Mouse (Mus musculus) MEL (cell line): Measurements from ENCODE around the gene Fkbp1b. TPM values are rescaled to one million over a fixed set of nuclear protein-coding genes. Genes with fewer than 3 reads are reported as not detected.

ENCODE experiments used
- DNase-seq: peaks from one replicate; pipeline ENCODE4 v3.0.0; 2011; ENCODE audit warnings: low read depth, low spot score
- H3K27ac ChIP-seq: 2 replicates; pipeline ENCODE4 v1.5.1; 2012; ENCODE audit warnings: low read depth, mild to moderate bottlenecking, control low read depth, low read length, moderate library complexity; ENCODE audit not compliant: control insufficient read depth
- H3K27me3 ChIP-seq, 2 experiments: fragments of 150-350 bp in 1 of 2; sonication (generic) in 1 of 2; 2 replicates each; pipeline ENCODE4 v1.6.1; 2012; ENCODE audit warnings: low read length in 2 of 2, mild to moderate bottlenecking in 2 of 2, improper control_type of control experiment in 1 of 2, moderate library complexity in 1 of 2; ENCODE audit not compliant: insufficient read depth in 2 of 2, control insufficient read depth in 1 of 2
- H3K36me3 ChIP-seq, 2 experiments: 2 replicates each; pipeline ENCODE4 v1.6.1; 2012 to 2014; ENCODE audit warnings: low read length in 2 of 2, improper control_type of control experiment in 1 of 2, inconsistent platforms in 1 of 2, mild to moderate bottlenecking in 1 of 2; ENCODE audit not compliant: insufficient read depth in 2 of 2, control insufficient read depth in 1 of 2
- H3K4me1 ChIP-seq, 2 experiments: fragments of 150-350 bp in 1 of 2; sonication (generic) in 1 of 2; 2 replicates each; pipeline ENCODE4 v1.6.1; 2012; ENCODE audit warnings: low read length in 2 of 2, improper control_type of control experiment in 1 of 2, mild to moderate bottlenecking in 1 of 2; ENCODE audit not compliant: insufficient read depth in 2 of 2, control insufficient read depth in 1 of 2
- H3K4me3 ChIP-seq, 2 experiments: fragments of 150-350 bp in 1 of 2; sonication (generic) in 1 of 2; 2 replicates each; pipeline ENCODE4 v1.5.1; 2012; ENCODE audit warnings: low read depth in 2 of 2, low read length in 2 of 2, mild to moderate bottlenecking in 2 of 2, moderate library complexity in 2 of 2, control low read depth in 1 of 2, improper control_type of control experiment in 1 of 2; ENCODE audit not compliant: control insufficient read depth in 1 of 2, insufficient read depth in 1 of 2
- H3K79me2 ChIP-seq: 2 replicates; pipeline ENCODE4 v1.6.1; 2012; ENCODE audit warnings: mild to moderate bottlenecking, low read length, moderate library complexity; ENCODE audit not compliant: control insufficient read depth, poor library complexity, insufficient read depth
- H3K9ac ChIP-seq: 2 replicates; pipeline ENCODE4 v1.6.1; 2012; ENCODE audit warnings: low read depth, mild to moderate bottlenecking, control low read depth, low read length, moderate library complexity; ENCODE audit not compliant: control insufficient read depth, poor library complexity, severe bottlenecking
- H3K9me3 ChIP-seq: fragments of 150-350 bp; sonication (generic); replicated peaks from 2 replicates; pipeline ENCODE4 v1.6.1; 2012; ENCODE audit warnings: mild to moderate bottlenecking, low read length, improper control_type of control experiment, moderate library complexity; ENCODE audit not compliant: insufficient read depth
- BHLHE40 ChIP-seq: IDR thresholded peaks from 2 replicates; pipeline ENCODE4 v1.6.1; 2012; ENCODE audit warnings: low read depth, mild to moderate bottlenecking, inconsistent platforms, low read length, improper control_type of control experiment, borderline replicate concordance
- CHD1 ChIP-seq: IDR thresholded peaks from 2 replicates; pipeline ENCODE4 v1.6.1; 2012; ENCODE audit warnings: low read depth, mild to moderate bottlenecking, inconsistent platforms, low read length, improper control_type of control experiment
- CHD2 ChIP-seq: IDR thresholded peaks from 2 replicates; pipeline ENCODE4 v1.6.1; 2011; ENCODE audit warnings: low read length, improper control_type of control experiment
- CTCF ChIP-seq, 3 experiments: IDR thresholded peaks in 2 of 3; conservative IDR thresholded peaks in 1 of 3; 2 replicates each; pipeline ENCODE4 v1.5.1; 2011 to 2012; ENCODE audit warnings: low read length in 3 of 3, low read depth in 2 of 3, mild to moderate bottlenecking in 2 of 3, improper control_type of control experiment in 1 of 3, inconsistent platforms in 1 of 3, mixed read lengths in 1 of 3, moderate library complexity in 1 of 3; ENCODE audit not compliant: control insufficient read depth in 1 of 3, insufficient read depth in 1 of 3, poor library complexity in 1 of 3, severe bottlenecking in 1 of 3
- E2F4 ChIP-seq: IDR thresholded peaks from 2 replicates; pipeline ENCODE4 v1.6.1; 2011; ENCODE audit warnings: low read depth, low read length, improper control_type of control experiment, borderline replicate concordance
- ELF1 ChIP-seq: IDR thresholded peaks from 2 replicates; pipeline ENCODE4 v1.6.1; 2014; ENCODE audit warnings: low read depth, mild to moderate bottlenecking, inconsistent platforms, low read length, improper control_type of control experiment, moderate library complexity
- EP300 ChIP-seq, 2 experiments: IDR thresholded peaks; 2 replicates each; pipeline ENCODE4 v1.6.1; 2011; ENCODE audit warnings: improper control_type of control experiment in 2 of 2, low read length in 2 of 2, low read depth in 1 of 2, mild to moderate bottlenecking in 1 of 2
- ETS1 ChIP-seq: IDR thresholded peaks from 2 replicates; pipeline ENCODE4 v1.6.1; 2012; ENCODE audit warnings: low read depth, mild to moderate bottlenecking, inconsistent platforms, low read length, improper control_type of control experiment, moderate library complexity
- GABPA ChIP-seq: IDR thresholded peaks from 2 replicates; pipeline ENCODE4 v1.6.1; 2012; ENCODE audit warnings: low read depth, mild to moderate bottlenecking, inconsistent platforms, low read length, improper control_type of control experiment, moderate library complexity
- GATA1 ChIP-seq: IDR thresholded peaks from 2 replicates; pipeline ENCODE4 v1.6.1; 2011; ENCODE audit warnings: low read depth, low read length, improper control_type of control experiment
- HCFC1 ChIP-seq: IDR thresholded peaks from 2 replicates; pipeline ENCODE4 v1.6.1; 2012; ENCODE audit warnings: low read depth, mild to moderate bottlenecking, inconsistent platforms, low read length, improper control_type of control experiment, moderate library complexity
- JUND ChIP-seq: IDR thresholded peaks from 2 replicates; pipeline ENCODE4 v1.6.1; 2011; ENCODE audit warnings: low read depth, mild to moderate bottlenecking, improper control_type of control experiment, low read length
- KAT2A ChIP-seq: conservative IDR thresholded peaks from 2 replicates; pipeline ENCODE4 v1.6.1; 2012; ENCODE audit warnings: low read depth, low read length, improper control_type of control experiment, inconsistent platforms
- MAFK ChIP-seq: IDR thresholded peaks from 2 replicates; pipeline ENCODE4 v1.6.1; 2011; ENCODE audit warnings: low read depth, mild to moderate bottlenecking, low read length, improper control_type of control experiment, borderline replicate concordance
- MAX ChIP-seq: IDR thresholded peaks from 2 replicates; pipeline ENCODE4 v1.6.1; 2011; ENCODE audit warnings: low read length, improper control_type of control experiment
- MEF2A ChIP-seq: IDR thresholded peaks from 2 replicates; pipeline ENCODE4 v1.6.1; 2014; ENCODE audit warnings: low read depth, mild to moderate bottlenecking, inconsistent platforms, low read length, improper control_type of control experiment; ENCODE audit not compliant: poor library complexity, insufficient replicate concordance, severe bottlenecking; ENCODE audit errors: extremely low read depth
- MXI1 ChIP-seq: IDR thresholded peaks from 2 replicates; pipeline ENCODE4 v1.6.1; 2011; ENCODE audit warnings: mild to moderate bottlenecking, low read depth, low read length, improper control_type of control experiment
- MYB ChIP-seq: IDR thresholded peaks from 2 replicates; pipeline ENCODE4 v1.6.1; 2011; ENCODE audit warnings: mild to moderate bottlenecking, low read depth, low read length, improper control_type of control experiment
- MYC ChIP-seq: IDR thresholded peaks from 2 replicates; pipeline ENCODE4 v1.6.1; 2011; ENCODE audit warnings: low read depth, mild to moderate bottlenecking, low read length, improper control_type of control experiment, moderate library complexity
- NRF1 ChIP-seq: IDR thresholded peaks from 2 replicates; pipeline ENCODE4 v1.6.1; 2014; ENCODE audit warnings: low read depth, mild to moderate bottlenecking, inconsistent platforms, low read length, improper control_type of control experiment, moderate library complexity; ENCODE audit not compliant: poor library complexity, insufficient read depth, severe bottlenecking
- POLR2A ChIP-seq, 2 experiments: IDR thresholded peaks; 2 replicates each; pipeline ENCODE4 v1.6.1; 2011 to 2012; ENCODE audit warnings: low read length in 2 of 2, mild to moderate bottlenecking in 2 of 2, control low read depth in 1 of 2, improper control_type of control experiment in 1 of 2, low read depth in 1 of 2, moderate library complexity in 1 of 2; ENCODE audit not compliant: control insufficient read depth in 1 of 2, insufficient read depth in 1 of 2, poor library complexity in 1 of 2
- POLR2AphosphoS2 ChIP-seq: IDR thresholded peaks from 2 replicates; pipeline ENCODE4 v1.6.1; 2011; ENCODE audit warnings: low read length, improper control_type of control experiment
- POLR2AphosphoS5 ChIP-seq: IDR thresholded peaks from 2 replicates; pipeline ENCODE4 v1.6.1; 2012; ENCODE audit warnings: low read depth, borderline replicate concordance, mild to moderate bottlenecking, inconsistent platforms, low read length, moderate library complexity, mixed read lengths
- RAD21 ChIP-seq: IDR thresholded peaks from 2 replicates; pipeline ENCODE4 v1.6.1; 2011; ENCODE audit warnings: mild to moderate bottlenecking, low read depth, low read length, improper control_type of control experiment
- RCOR1 ChIP-seq: IDR thresholded peaks from 2 replicates; pipeline ENCODE4 v1.6.1; 2012; ENCODE audit warnings: low read depth, mild to moderate bottlenecking, inconsistent platforms, low read length, improper control_type of control experiment
- SIN3A ChIP-seq: IDR thresholded peaks from 2 replicates; pipeline ENCODE4 v1.6.1; 2012; ENCODE audit warnings: low read length, improper control_type of control experiment, inconsistent platforms
- SMC3 ChIP-seq: IDR thresholded peaks from 2 replicates; pipeline ENCODE4 v1.6.1; 2011; ENCODE audit warnings: low read depth, low read length, improper control_type of control experiment
- TAL1 ChIP-seq: IDR thresholded peaks from 2 replicates; pipeline ENCODE4 v1.6.1; 2012; ENCODE audit warnings: mild to moderate bottlenecking, inconsistent platforms, low read length, moderate library complexity, mixed read lengths
- TBP ChIP-seq: IDR thresholded peaks from 2 replicates; pipeline ENCODE4 v1.8.0; 2011; ENCODE audit warnings: low read depth, low read length, improper control_type of control experiment
- TCF12 ChIP-seq: IDR thresholded peaks from 2 replicates; pipeline ENCODE4 v1.6.1; 2014; ENCODE audit warnings: low read depth, mild to moderate bottlenecking, inconsistent platforms, low read length, improper control_type of control experiment, moderate library complexity
- UBTF ChIP-seq: IDR thresholded peaks from 2 replicates; pipeline ENCODE4 v1.6.1; 2012; ENCODE audit warnings: low read depth, mild to moderate bottlenecking, inconsistent platforms, low read length, improper control_type of control experiment, moderate library complexity, borderline replicate concordance; ENCODE audit not compliant: insufficient read depth
- USF1 ChIP-seq: IDR thresholded peaks from 2 replicates; pipeline ENCODE4 v1.6.1; 2014; ENCODE audit warnings: low read depth, mild to moderate bottlenecking, inconsistent platforms, low read length, improper control_type of control experiment, moderate library complexity
- USF2 ChIP-seq, 2 experiments: IDR thresholded peaks; 2 replicates each; pipeline ENCODE4 v1.6.1; 2011 to 2012; ENCODE audit warnings: improper control_type of control experiment in 2 of 2, low read length in 2 of 2, borderline replicate concordance in 1 of 2, inconsistent platforms in 1 of 2, low read depth in 1 of 2, mild to moderate bottlenecking in 1 of 2; ENCODE audit not compliant: insufficient read depth in 1 of 2
- ZKSCAN1 ChIP-seq: IDR thresholded peaks from 2 replicates; pipeline ENCODE4 v1.6.1; 2012; ENCODE audit warnings: low read depth, mild to moderate bottlenecking, inconsistent platforms, low read length, improper control_type of control experiment, moderate library complexity
- ZMIZ1 ChIP-seq: IDR thresholded peaks from 2 replicates; pipeline ENCODE4 v1.6.1; 2012; ENCODE audit warnings: low read depth, mild to moderate bottlenecking, inconsistent platforms, low read length, improper control_type of control experiment, moderate library complexity
- ZNF384 ChIP-seq: IDR thresholded peaks from 2 replicates; pipeline ENCODE4 v1.6.1; 2012; ENCODE audit warnings: low read depth, mild to moderate bottlenecking, inconsistent platforms, low read length, improper control_type of control experiment
- polyA plus RNA-seq, 2 experiments: library from polyadenylated mRNA; stranded (reverse) in 1 of 2; unstranded in 1 of 2; fragments of >175 nt in 1 of 2; fragments of >200 nt in 1 of 2; gene quantifications; 2 replicates each; pipeline versions ENCODE4 v1.2.1 to v1.2.4; 2012; ENCODE audit warnings: low replicate concordance in 2 of 2, low read depth in 1 of 2; ENCODE audit not compliant: insufficient read length in 2 of 2, insufficient read depth in 1 of 2, missing spikeins in 1 of 2
- total RNA-seq: library from RNA; depleted of rRNA; stranded (reverse); fragments of 300-350 nt; gene quantifications from 2 replicates; pipeline ENCODE4 v1.2.3, GENCODE M21; 2012; rRNA removed

The Fkbp1b gene
- total RNA-seq, result 2.1 and 3.0 TPM in 2 replicates
- 1 to 10 TPM in 1 of 2 experiments, not detected in 1; 6.8 TPM for polyA plus RNA-seq

DNA sequence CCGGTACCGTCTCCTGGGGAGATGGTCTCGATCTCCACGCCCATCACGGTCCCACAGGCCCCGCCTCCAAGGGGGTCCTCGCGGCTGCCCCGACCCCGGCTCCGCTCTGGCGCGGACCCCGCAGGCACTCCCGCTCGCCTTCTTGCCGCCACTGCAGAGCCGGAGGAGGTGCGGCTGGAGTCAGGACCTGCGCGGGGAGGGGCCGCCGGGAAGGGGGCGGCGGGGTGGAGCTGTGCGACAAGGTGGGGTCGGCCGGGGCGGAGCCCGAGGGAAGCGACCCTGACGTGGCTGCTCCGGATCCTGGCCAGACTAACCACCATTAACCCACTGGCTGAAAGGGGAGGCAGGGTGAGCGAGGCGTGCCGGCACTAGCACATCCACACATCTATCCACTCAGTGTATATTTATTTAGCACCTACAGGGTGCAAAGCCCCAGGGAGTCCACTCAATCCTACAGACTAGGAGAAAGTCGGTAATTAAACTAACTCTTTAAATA, at the start of gene Fkbp1b:
Fkbp1b (minus strand) TSS at position 200 of the 496 bp plus-strand sequence.
- H3K36me3 ChIP-seq, result peaks cover 0 to 11% of the 10 kb centered on the region in 2 experiments; a peak in 2 of 4 replicates
- DNase-seq, result peak; percentile 84
- peaks cover 0 to 19% of the 10 kb centered on the region in 2 experiments; a peak in 2 of 4 replicates for H3K4me1 ChIP-seq
- H3K9me3 ChIP-seq, result no peaks in the 10 kb centered on the region
- no peaks in the 10 kb centered on the region for H3K27me3 ChIP-seq
- peak within 1 kb of the TSS; percentile 76 to 90 for H3K4me3 ChIP-seq
- peaks cover 16% of the 10 kb centered on the region for H3K79me2 ChIP-seq
- H3K9ac ChIP-seq, result peak within 1 kb of the TSS; percentile 62
- H3K27ac ChIP-seq, result peak within 1 kb of the TSS; percentile 12; the same call in 1 of the 2 replicates
- no peak for TF ChIP-seq TCF12
- TF ChIP-seq ZNF384, result no peak
- TF ChIP-seq SMC3, result no peak
- TF ChIP-seq MXI1, result peak; percentile 56; the same call in 1 of the 2 replicates
- no peak for TF ChIP-seq JUND
- no peak for TF ChIP-seq RAD21
- TF ChIP-seq TBP, result peak; percentile 56; the same call in 1 of the 2 replicates
- peak; percentile 42; the same call in 1 of the 2 replicates for TF ChIP-seq NRF1
- peak in 1 of 2 experiments; percentile 73; a peak in 2 of 4 replicates for TF ChIP-seq POLR2A (IDR thresholded peaks at IDR 0.05; ENCODE audit: control insufficient read depth in 1 of 2, insufficient read depth in 1 of 2, low read depth in 1 of 2, low read length in 2 of 2, poor library complexity in 1 of 2)
- no peak for TF ChIP-seq ZKSCAN1
- TF ChIP-seq CHD2, result no peak
- no peak for TF ChIP-seq MEF2A
- TF ChIP-seq MYB, result no peak
- peak; percentile 53; the same call in 1 of the 2 replicates for TF ChIP-seq POLR2AphosphoS2
- no peak for TF ChIP-seq GABPA
- TF ChIP-seq CTCF (IDR thresholded peaks at IDR 0.05 in 2 of 3, conservative IDR thresholded peaks at IDR 0.05 in 1 of 3; ENCODE audit: control insufficient read depth in 1 of 3, insufficient read depth in 1 of 3, low read depth in 2 of 3, low read length in 3 of 3, poor library complexity in 1 of 3, severe bottlenecking in 1 of 3), result no peak
- peak; percentile 53; the same call in 1 of the 2 replicates for TF ChIP-seq MAX
- peak; percentile 29; the same call in 1 of the 2 replicates for TF ChIP-seq ELF1
- TF ChIP-seq MAFK, result no peak
- TF ChIP-seq USF2 (IDR thresholded peaks at IDR 0.05; ENCODE audit: borderline replicate concordance in 1 of 2, insufficient read depth in 1 of 2, low read depth in 1 of 2, low read length in 2 of 2), result no peak
- TF ChIP-seq SIN3A, result peak; percentile 68; the same call in 1 of the 2 replicates
- no peak for TF ChIP-seq UBTF
- TF ChIP-seq CHD1, result 0 out of 2 replicates have a peak, but pooled peaks have one; percentile 71
- peak; percentile 58 for TF ChIP-seq HCFC1
- no peak for TF ChIP-seq BHLHE40
- no peak for TF ChIP-seq ETS1
- peak; percentile 57; the same call in 1 of the 2 replicates for TF ChIP-seq ZMIZ1
- no peak for TF ChIP-seq MYC
- no peak for TF ChIP-seq TAL1
- no peak for TF ChIP-seq POLR2AphosphoS5
- no peak for TF ChIP-seq GATA1
- TF ChIP-seq RCOR1, result no peak
- no peak for TF ChIP-seq EP300 (IDR thresholded peaks at IDR 0.05; ENCODE audit: low read depth in 1 of 2, low read length in 2 of 2)
- TF ChIP-seq KAT2A, result no peak
- no peak for TF ChIP-seq USF1
- no peak for TF ChIP-seq E2F4
